Mouse (Mus musculus): ENCODE measurements at regions not wholly inside any gene's neighbourhood (a gene's known extent, or its start where the extent isn't known, plus 50 kb on each side); places are given as distances from the start of the nearest gene placed in this dataset.

- in situ Hi-C loops (cut with MboI, MseI): no loop called here
Observed at GRCm38 (mm10) chr5:7779827-7780226, 180.4 kb upstream of the Steap4 start.

- in situ Hi-C loops (cut with MboI, MseI): no loop called here
Observed at GRCm38 (mm10) chr5:7782235-7782634, 178.0 kb upstream of the Steap4 start.

GRCm38 (mm10) chr5:7788406-7788805 lies 171.9 kb upstream of the Steap4 start:
- in situ Hi-C loops (cut with MboI, MseI): no loop called here

- in situ Hi-C loops (cut with MboI, MseI): no loop called here
Observed at GRCm38 (mm10) chr5:7789126-7789525, 171.1 kb upstream of the Steap4 start.

- in situ Hi-C loops (cut with MboI, MseI): no loop called here
Observed at GRCm38 (mm10) chr5:7820592-7820991, 139.7 kb upstream of the Steap4 start.

GRCm38 (mm10) chr5:7821700-7822099 lies 138.6 kb upstream of the Steap4 start:
- in situ Hi-C loops (cut with MboI, MseI): no loop called here

GRCm38 (mm10) chr5:7829618-7830017 lies 130.6 kb upstream of the Steap4 start:
- in situ Hi-C loops (cut with MboI, MseI): no loop called here

GRCm38 (mm10) chr5:7833812-7834211 lies 126.4 kb upstream of the Steap4 start:
- in situ Hi-C loops (cut with MboI, MseI): no loop called here

GRCm38 (mm10) chr5:7863047-7863446 lies 97.2 kb upstream of the Steap4 start:
- in situ Hi-C loops (cut with MboI, MseI): no loop called here

- in situ Hi-C loops (cut with MboI, MseI): no loop called here
Observed at GRCm38 (mm10) chr5:7866041-7866641, 94.1 kb upstream of the Steap4 start.

- in situ Hi-C loops (cut with MboI, MseI): no loop called here
Observed at GRCm38 (mm10) chr5:7899537-7899936, 60.7 kb upstream of the Steap4 start.

Measured in T-helper 17 cell (primary cell).